10 mouse cellular contexts compared by ENCODE assay signal in the genomic region with DNA sequence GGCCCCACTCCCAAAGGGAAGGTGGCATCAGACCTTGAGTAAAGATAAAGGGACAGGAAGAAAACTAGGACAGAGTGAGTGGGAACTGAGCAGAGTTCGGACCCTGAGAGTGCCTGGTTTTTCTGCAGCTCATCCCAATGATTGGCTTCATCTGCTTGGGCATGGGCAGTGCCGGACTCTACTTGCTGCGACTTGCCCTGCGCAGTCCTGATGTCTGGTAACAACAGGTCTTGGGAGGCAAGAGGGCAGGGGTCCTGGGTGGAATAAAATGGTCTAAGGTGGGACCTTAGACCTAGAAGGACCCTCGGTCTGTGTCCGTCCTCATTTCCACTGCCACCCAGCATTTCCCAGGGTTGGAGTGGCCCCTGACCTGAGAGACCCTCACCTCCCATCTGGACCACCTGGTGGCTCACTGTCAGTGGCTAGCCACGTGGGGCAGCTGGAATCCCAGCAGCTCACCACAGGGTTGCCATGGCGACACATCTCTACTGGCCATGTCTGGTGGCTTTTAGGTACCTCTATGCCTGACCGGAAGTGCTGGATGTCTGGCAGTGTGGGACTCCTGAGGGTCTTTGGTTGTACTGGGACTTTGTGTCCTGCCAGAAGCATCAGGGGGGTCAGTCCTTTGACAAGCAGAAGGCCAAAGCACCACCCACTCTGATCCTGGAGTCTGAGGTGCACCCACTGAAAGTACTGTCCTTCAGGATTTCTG. TPM values are rescaled to one million over a fixed set of nuclear protein-coding genes. Genes with fewer than 3 reads are reported as not detected.
A peak's percentile ranks its signal among the peaks of the same experiment; 100 is the strongest.
DNase-seq lines count a peak whose midpoint lies in the region; ATAC-seq and TF ChIP-seq lines count a peak whose summit lies in the region.
"Had no signal": no experiment of that assay in that cellular context is flagged by ENCODE, and none has a peak within 500 bp of the region (broad histone marks: within the 10 kb centered on the region; RNA-seq: fewer than 3 reads in every experiment).

No protein-coding gene starts in this region.

- H3K36me3 ChIP-seq in limb, embryonic 11.5 days (ENCODE audit: control insufficient read depth, insufficient read depth, low read length), result peaks cover 17% of the 10 kb centered on the region
- H3K36me3 ChIP-seq in neural tube, embryonic 15.5 days, result peaks cover 13% of the 10 kb centered on the region

- H3K9ac ChIP-seq in limb, embryonic 11.5 days (ENCODE audit: low read length), result no peak overlapping the region
- no peak overlapping the region for H3K9ac ChIP-seq in neural tube, embryonic 15.5 days (replicated peaks)

- TF ChIP-seq CTCF in lung, adult 2 months (IDR thresholded peaks at IDR 0.05; ENCODE audit: insufficient read depth, low read length), result no peak

- peaks cover 34% of the 10 kb centered on the region for H3K27me3 ChIP-seq in limb, embryonic 11.5 days (ENCODE audit: control insufficient read depth, insufficient read depth, low read length)
- H3K27me3 ChIP-seq in neural tube, embryonic 15.5 days (replicated peaks), result peaks cover 32% of the 10 kb centered on the region

- H3K4me3 ChIP-seq in lung, adult 2 months (replicated peaks; ENCODE audit: extremely low read depth, low read depth, low read length), result peak overlapping the region; percentile 48
- no peak overlapping the region for H3K4me3 ChIP-seq in limb, embryonic 11.5 days (ENCODE audit: low read depth, low read length)
- no peak overlapping the region for H3K4me3 ChIP-seq in neural tube, embryonic 15.5 days (replicated peaks)

- 45% methylated on average over 9 of the region's 9 CpGs for WGBS in lung, adult 2 months
- WGBS in limb, embryonic 11.5 days, result 31% methylated on average over 9 of the region's 9 CpGs
- whole genome bisulfite sequencing in neural tube, embryonic 15.5 days, result 30% methylated on average over 9 of the region's 9 CpGs

- peak; percentile 53 for DNase-seq in cerebellum, adult 9-11 months
- no peak for DNase-seq in cerebellum, postnatal 36 days
- DNase-seq in lung, adult 2 months, result no peak
- no peak for DNase-seq in lung, postnatal 36 days
- peak; percentile 41 for DNase-seq in limb, embryonic 11.5 days (ENCODE audit: low spot score)
- DNase-seq in layer of hippocampus, postnatal 36 days, result no peak
- no peak for DNase-seq in yolk sac, embryonic 10.5 days (ENCODE audit: low spot score)
- DNase-seq: adrenal gland, postnatal 25 days had no signal

- H3K4me1 ChIP-seq in lung, adult 2 months (ENCODE audit: control insufficient read depth, insufficient read depth, low read length), result peaks cover 5% of the 10 kb centered on the region
- peaks cover 64% of the 10 kb centered on the region for H3K4me1 ChIP-seq in limb, embryonic 11.5 days (ENCODE audit: control insufficient read depth, insufficient read depth, low read length)
- peaks cover 75% of the 10 kb centered on the region for H3K4me1 ChIP-seq in neural tube, embryonic 15.5 days

- H3K4me2 ChIP-seq in limb, embryonic 11.5 days (ENCODE audit: low read depth, severe bottlenecking), result no peak overlapping the region
- peak overlapping the region; percentile 36 for H3K4me2 ChIP-seq in neural tube, embryonic 15.5 days

- H3K27ac ChIP-seq in limb, embryonic 11.5 days (replicated peaks; ENCODE audit: low read depth, low read length), result no peak overlapping the region
- no peak overlapping the region for H3K27ac ChIP-seq in neural tube, embryonic 15.5 days (replicated peaks)

- no peak for TF ChIP-seq POLR2A in lung, adult 2 months (IDR thresholded peaks at IDR 0.05; ENCODE audit: borderline replicate concordance, extremely low read depth, low read depth, low read length)

- ATAC-seq in limb, embryonic 11.5 days (ENCODE audit: insufficient number of reproducible peaks, low FRiP score, low TSS enrichment, low read depth), result no peak
- no peak for ATAC-seq in neural tube, embryonic 15.5 days (ENCODE audit: low FRiP score)

- no peaks in the 10 kb centered on the region for H3K9me3 ChIP-seq in limb, embryonic 11.5 days (ENCODE audit: control insufficient read depth, low read length)
- H3K9me3 ChIP-seq in neural tube, embryonic 15.5 days (replicated peaks), result no peaks in the 10 kb centered on the region

RNA-seq across cellular contexts. Expression of a gene that starts 0.7 kb away (rescaled TPM):
- 107 and 124 TPM in 2 replicates for polyA plus RNA-seq in lung, adult 2 months (2012; rRNA removed)
- 0.48 and 0.96 TPM in 2 replicates for polyA plus RNA-seq in limb, embryonic 11.5 days (2014; fragmentation: Nextera tagmentation; extraction: Ambion mirVana)
- polyA plus RNA-seq in neural tube, embryonic 15.5 days (2015; fragmentation: Nextera tagmentation; extraction: Ambion mirVana), result 17.8 and 22.5 TPM in 2 replicates
- 1 to 10 TPM; 3.5 to 4.8 TPM for total RNA-seq in layer of hippocampus, postnatal 36 days (2021)
- total RNA-seq: hematopoietic stem cell, adult 5-6 weeks had no signal

RNA-seq across cellular contexts. Expression of a gene that starts 6.8 kb away (rescaled TPM):
- 40.3 and 57.7 TPM in 2 replicates for polyA plus RNA-seq in lung, adult 2 months (2012; rRNA removed)
- 102 and 104 TPM in 2 replicates for polyA plus RNA-seq in limb, embryonic 11.5 days (2014; fragmentation: Nextera tagmentation; extraction: Ambion mirVana)
- 50.4 and 69.9 TPM in 2 replicates for polyA plus RNA-seq in neural tube, embryonic 15.5 days (2015; fragmentation: Nextera tagmentation; extraction: Ambion mirVana)
- 10 to 100 TPM; 27.4 to 29.9 TPM for total RNA-seq in layer of hippocampus, postnatal 36 days (2021)

RNA-seq across cellular contexts. Expression of a gene that starts 13.9 kb away (rescaled TPM):
- polyA plus RNA-seq in lung, adult 2 months (2012; rRNA removed), result 1.5 and 5.8 TPM in 2 replicates
- polyA plus RNA-seq in limb, embryonic 11.5 days (2014; fragmentation: Nextera tagmentation; extraction: Ambion mirVana), result 0.21 and 0.34 TPM in 2 replicates
- polyA plus RNA-seq in neural tube, embryonic 15.5 days (2015; fragmentation: Nextera tagmentation; extraction: Ambion mirVana), result 1.9 and 2.9 TPM in 2 replicates
- 1 to 10 TPM; 3.0 to 3.7 TPM for total RNA-seq in layer of hippocampus, postnatal 36 days (2021)
- total RNA-seq: hematopoietic stem cell, adult 5-6 weeks had no signal

RNA-seq across cellular contexts. Expression of a gene that starts 18.9 kb away (rescaled TPM):
- 0.23 and 0.24 TPM in 2 replicates for polyA plus RNA-seq in lung, adult 2 months (2012; rRNA removed)
- 0.95 and 1.2 TPM in 2 replicates for polyA plus RNA-seq in limb, embryonic 11.5 days (2014; fragmentation: Nextera tagmentation; extraction: Ambion mirVana)
- 80.4 and 102 TPM in 2 replicates for polyA plus RNA-seq in neural tube, embryonic 15.5 days (2015; fragmentation: Nextera tagmentation; extraction: Ambion mirVana)
- total RNA-seq in layer of hippocampus, postnatal 36 days (2021), result 1 to 10 TPM; 1.3 to 1.7 TPM
- total RNA-seq: hematopoietic stem cell, adult 5-6 weeks had no signal

Comparison
In these comparisons a context has a peak if more than half of its experiments do, and no peak if none do; other contexts are left out.
1. DNase-seq: peak in cerebellum, adult 9-11 months (single experiment) and limb, embryonic 11.5 days (single experiment); none in cerebellum, postnatal 36 days (0 of 2), lung, adult 2 months (single experiment), lung, postnatal 36 days (single experiment), layer of hippocampus, postnatal 36 days (0 of 2) and yolk sac, embryonic 10.5 days (single experiment).